Mouse (Mus musculus) CH12.LX (cell line): ENCODE data around the gene Fat3. TPM values are rescaled to one million over a fixed set of nuclear protein-coding genes. Genes with fewer than 3 reads are reported as not detected.

ENCODE experiments used
- DNase-seq: peaks from one replicate; pipeline ENCODE4 v3.0.0-alpha.2; 2013; ENCODE audit errors: extremely low read depth
- H3K27ac ChIP-seq: 2 replicates; pipeline ENCODE4 v1.5.1; 2012; ENCODE audit warnings: low read depth, mild to moderate bottlenecking, control low read depth, moderate library complexity; ENCODE audit not compliant: insufficient read depth
- H3K27me3 ChIP-seq: replicated peaks from 2 replicates; pipeline ENCODE3; 2012; ENCODE audit warnings: inconsistent platforms
- H3K36me3 ChIP-seq, 2 experiments: replicated peaks in 1 of 2; 2 replicates each; pipeline versions ENCODE3 to v1.6.1; 2012; ENCODE audit warnings: inconsistent platforms in 1 of 2, low read length in 1 of 2, mild to moderate bottlenecking in 1 of 2, mixed read lengths in 1 of 2, moderate library complexity in 1 of 2; ENCODE audit not compliant: control insufficient read depth in 1 of 2, insufficient read depth in 1 of 2
- H3K4me1 ChIP-seq, 2 experiments: 2 replicates each; pipeline ENCODE4 v1.6.1; 2012; ENCODE audit warnings: inconsistent platforms in 1 of 2, moderate library complexity in 1 of 2; ENCODE audit not compliant: insufficient read depth in 2 of 2, control insufficient read depth in 1 of 2
- H3K4me2 ChIP-seq: 2 replicates; pipeline ENCODE4 v1.6.1; 2012; ENCODE audit warnings: low read depth, mild to moderate bottlenecking, control low read depth; ENCODE audit not compliant: poor library complexity, insufficient read depth, severe bottlenecking
- H3K4me3 ChIP-seq, 3 experiments: fragments of 150-350 bp in 1 of 3; sonication (generic) in 1 of 3; replicated peaks in 1 of 3; 2 replicates each; pipeline versions ENCODE3 to v1.5.1; 2011 to 2012; ENCODE audit warnings: low read depth in 2 of 3, low read length in 2 of 3, mild to moderate bottlenecking in 2 of 3, moderate library complexity in 2 of 3, control low read depth in 1 of 3, improper control_type of control experiment in 1 of 3, inconsistent platforms in 1 of 3, mixed read lengths in 1 of 3; ENCODE audit not compliant: poor library complexity in 1 of 3
- H3K79me2 ChIP-seq: replicated peaks from 2 replicates; pipeline ENCODE4 v1.6.1; 2012; ENCODE audit warnings: mild to moderate bottlenecking, moderate library complexity; ENCODE audit not compliant: control insufficient read depth, poor library complexity, insufficient read depth, severe bottlenecking; ENCODE audit errors: extremely low read depth
- H3K9ac ChIP-seq: 2 replicates; pipeline ENCODE4 v1.6.1; 2012; ENCODE audit warnings: low read depth, mild to moderate bottlenecking, control low read depth, moderate library complexity; ENCODE audit not compliant: insufficient read depth
- H3K9me3 ChIP-seq: replicated peaks from 2 replicates; pipeline ENCODE3; 2012; ENCODE audit warnings: low read length, inconsistent platforms, mixed read lengths
- CHD1 ChIP-seq: IDR thresholded peaks from 2 replicates; pipeline ENCODE4 v1.6.1; 2012; ENCODE audit warnings: low read depth, low read length, improper control_type of control experiment, inconsistent platforms
- CTCF ChIP-seq, 2 experiments: IDR thresholded peaks in 1 of 2; conservative IDR thresholded peaks in 1 of 2; 2 replicates each; pipeline ENCODE4 v1.5.1; 2011 to 2012; ENCODE audit warnings: low read depth in 2 of 2, low read length in 2 of 2, improper control_type of control experiment in 1 of 2, inconsistent platforms in 1 of 2, mild to moderate bottlenecking in 1 of 2, moderate library complexity in 1 of 2
- E2F4 ChIP-seq: IDR thresholded peaks from 2 replicates; pipeline ENCODE4 v1.6.1; 2011; ENCODE audit warnings: low read depth, low read length, improper control_type of control experiment; ENCODE audit not compliant: insufficient replicate concordance
- EP300 ChIP-seq: IDR thresholded peaks from 2 replicates; pipeline ENCODE4 v1.6.1; 2011; ENCODE audit warnings: low read length, improper control_type of control experiment
- ETS1 ChIP-seq: conservative IDR thresholded peaks from 2 replicates; pipeline ENCODE4 v1.6.1; 2012; ENCODE audit warnings: low read depth, mild to moderate bottlenecking, inconsistent platforms, low read length, improper control_type of control experiment, moderate library complexity
- GABPA ChIP-seq: IDR thresholded peaks from 2 replicates; pipeline ENCODE4 v1.6.1; 2012; ENCODE audit warnings: low read depth, low read length, improper control_type of control experiment, inconsistent platforms; ENCODE audit not compliant: insufficient replicate concordance
- HCFC1 ChIP-seq: IDR thresholded peaks from 2 replicates; pipeline ENCODE4 v1.6.1; 2012; ENCODE audit warnings: low read depth, mild to moderate bottlenecking, inconsistent platforms, low read length, improper control_type of control experiment
- IRF4 ChIP-seq: IDR thresholded peaks from 2 replicates; pipeline ENCODE4 v1.6.1; 2014; ENCODE audit warnings: low read depth, mild to moderate bottlenecking, inconsistent platforms, low read length, improper control_type of control experiment
- JUND ChIP-seq: conservative IDR thresholded peaks from 2 replicates; pipeline ENCODE4 v1.6.1; 2011; ENCODE audit warnings: low read depth, low read length, improper control_type of control experiment
- MAX ChIP-seq: IDR thresholded peaks from 2 replicates; pipeline ENCODE4 v1.6.1; 2011; ENCODE audit warnings: low read length, improper control_type of control experiment
- MAZ ChIP-seq: IDR thresholded peaks from 2 replicates; pipeline ENCODE4 v1.6.1; 2012; ENCODE audit warnings: low read depth, mild to moderate bottlenecking, inconsistent platforms, low read length, improper control_type of control experiment, moderate library complexity
- MYC ChIP-seq: IDR thresholded peaks from 2 replicates; pipeline ENCODE4 v1.6.1; 2011; ENCODE audit warnings: low read depth, mild to moderate bottlenecking, improper control_type of control experiment, low read length
- NELFE ChIP-seq: IDR thresholded peaks from 2 replicates; pipeline ENCODE4 v1.6.1; 2011; ENCODE audit warnings: low read depth, low read length, improper control_type of control experiment
- NRF1 ChIP-seq: IDR thresholded peaks from 2 replicates; pipeline ENCODE4 v1.6.1; 2014; ENCODE audit warnings: low read depth, mild to moderate bottlenecking, inconsistent platforms, low read length, improper control_type of control experiment, moderate library complexity
- PAX5 ChIP-seq: IDR thresholded peaks from 2 replicates; pipeline ENCODE4 v1.6.1; 2012; ENCODE audit warnings: low read length, inconsistent platforms, mixed read lengths
- POLR2A ChIP-seq: IDR thresholded peaks from 2 replicates; pipeline ENCODE4 v1.6.1; 2011; ENCODE audit warnings: low read depth, mild to moderate bottlenecking, improper control_type of control experiment, low read length
- POLR2AphosphoS2 ChIP-seq: IDR thresholded peaks from 2 replicates; pipeline ENCODE4 v1.6.1; 2011; ENCODE audit warnings: low read depth, low read length, improper control_type of control experiment
- RCOR1 ChIP-seq: conservative IDR thresholded peaks from 2 replicates; pipeline ENCODE4 v1.6.1; 2012; ENCODE audit warnings: low read depth, mild to moderate bottlenecking, inconsistent platforms, low read length, improper control_type of control experiment
- SIN3A ChIP-seq: IDR thresholded peaks from 2 replicates; pipeline ENCODE4 v1.6.1; 2012; ENCODE audit warnings: low read length, improper control_type of control experiment, inconsistent platforms
- SMC3 ChIP-seq: IDR thresholded peaks from 2 replicates; pipeline ENCODE4 v1.6.1; 2011; ENCODE audit warnings: low read depth, low read length, improper control_type of control experiment
- TBP ChIP-seq: conservative IDR thresholded peaks from 2 replicates; pipeline ENCODE4 v1.6.1; 2011; ENCODE audit warnings: low read depth, low read length, improper control_type of control experiment
- USF1 ChIP-seq: IDR thresholded peaks from 2 replicates; pipeline ENCODE4 v1.6.1; 2014; ENCODE audit warnings: low read depth, mild to moderate bottlenecking, inconsistent platforms, low read length, improper control_type of control experiment
- USF2 ChIP-seq: conservative IDR thresholded peaks from 2 replicates; pipeline ENCODE4 v1.6.1; 2011; ENCODE audit warnings: low read depth, low read length, improper control_type of control experiment
- ZKSCAN1 ChIP-seq: IDR thresholded peaks from 2 replicates; pipeline ENCODE4 v1.6.1; 2012; ENCODE audit warnings: low read depth, inconsistent platforms, low read length, improper control_type of control experiment, borderline replicate concordance
- ZNF384 ChIP-seq: IDR thresholded peaks from 2 replicates; pipeline ENCODE4 v1.6.1; 2012; ENCODE audit warnings: low read depth, low read length, improper control_type of control experiment, inconsistent platforms
- dilution Hi-C: fragments of 300-500 bp; cut with MboI; formaldehyde crosslinking; loops from 2 replicates; pipeline ENCODE4 v1.14.3; 2020; ENCODE audit warnings: low sequenced_read_pairs; ENCODE audit not compliant: extremely low pct_unique_long_range_greater_than_20kb, extremely low pct_ligation_motif_present
- in situ Hi-C: fragments of 300-500 bp; cut with MboI; formaldehyde crosslinking; loops from 3 replicates; pipeline ENCODE4 v1.14.3; 2019; ENCODE audit warnings: low sequenced_read_pairs, low pct_ligation_motif_present, low pct_unique_long_range_greater_than_20kb, mixed read lengths
- polyA plus RNA-seq: library from polyadenylated mRNA; unstranded; fragments of >175 nt; gene quantifications from 2 replicates; pipeline ENCODE4 v1.2.1, GENCODE M21; 2012; ENCODE audit warnings: low read depth; ENCODE audit not compliant: insufficient read length
- total RNA-seq, 2 experiments: library from RNA; depleted of rRNA; stranded (reverse); fragments of 300-350 nt in 1 of 2; fragments of >200 nt in 1 of 2; gene quantifications; 2 replicates each; pipeline ENCODE4 v1.2.3; 2012 to 2014

Gene Fat3
- total and polyA plus RNA-seq, 3 experiments, result 0.03 to 0.07 TPM; not detected in 1

- Histone ChIP-seq H3K4me1 (peaks cover 0 to 4% of the 10 kb centered on the region in 2 experiments; a peak in 1 of 4 replicates), H3K27ac (no peak overlapping the region), H3K4me3 (no peak overlapping the region), H3K79me2 (no peaks in the 10 kb centered on the region), H3K36me3 (no peaks in the 10 kb centered on the region), H3K9me3 (peaks cover 2% of the 10 kb centered on the region), H3K9ac (no peak overlapping the region), H3K27me3 (no peaks in the 10 kb centered on the region), H3K4me2 (no peak overlapping the region)
- TF ChIP-seq MYC (no peak), RCOR1 (no peak), PAX5 (no peak), SMC3 (no peak), IRF4 (no peak), EP300 (no peak), USF1 (no peak), MAZ (no peak), POLR2A (no peak), ZKSCAN1 (no peak), ETS1 (no peak), SIN3A (no peak), CTCF (conservative IDR thresholded peaks at IDR 0.05 in 1 of 2, IDR thresholded peaks at IDR 0.05 in 1 of 2; ENCODE audit: low read depth in 2 of 2, low read length in 2 of 2) (no peak), JUND (no peak), MAX (no peak), USF2 (no peak), POLR2AphosphoS2 (no peak), NELFE (no peak), NRF1 (no peak)
- DNase-seq, result no peak
- dilution Hi-C loops, result no loop called here
- in situ Hi-C loops, result no loop called here
Observed at GRCm38 (mm10) chr9:16114821-16115485, 386.1 kb downstream of the Fat3 start.

- Histone ChIP-seq H3K9ac (no peak overlapping the region), H3K27me3 (no peaks in the 10 kb centered on the region), H3K9me3 (peaks cover 2% of the 10 kb centered on the region), H3K27ac (no peak overlapping the region), H3K4me3 (no peak overlapping the region), H3K79me2 (no peaks in the 10 kb centered on the region), H3K36me3 (no peaks in the 10 kb centered on the region), H3K4me1 (peaks cover 0 to 4% of the 10 kb centered on the region in 2 experiments; a peak in 1 of 4 replicates), H3K4me2 (no peak overlapping the region)
- TF ChIP-seq TBP (no peak), GABPA (no peak), HCFC1 (no peak), USF1 (no peak), ZNF384 (no peak), CHD1 (no peak), E2F4 (no peak)
- peak; percentile 10 for DNase-seq
- dilution Hi-C loops (no loop called here), in situ Hi-C loops (no loop called here)
Observed at GRCm38 (mm10) chr9:16113936-16114642, 387.0 kb downstream of the Fat3 start.
